17 mouse cellular contexts compared by ENCODE assay signal in genomic region chr11:78083595-78083994, GRCm38 (mm10).
"Had no signal": no experiment of that assay in that cellular context is flagged by ENCODE, and none has a peak within 500 bp of the region (broad histone marks: within the 10 kb centered on the region; RNA-seq: fewer than 3 reads in every experiment).

No protein-coding gene starts in this region.

- H3K36me3 ChIP-seq: lung, embryonic 15.5 days; midbrain, embryonic 13.5 days; midbrain, embryonic 15.5 days; neural tube, embryonic 12.5 days; stomach, embryonic 15.5 days had no signal

- H3K27ac ChIP-seq: lung, embryonic 15.5 days; macrophage; midbrain, embryonic 13.5 days; midbrain, embryonic 15.5 days; neural tube, embryonic 12.5 days; stomach, embryonic 15.5 days; stomach, postnatal 0 days had no signal

- H3K4me2 ChIP-seq: lung, embryonic 15.5 days; midbrain, embryonic 11.5 days; midbrain, embryonic 13.5 days; midbrain, embryonic 15.5 days; neural tube, embryonic 12.5 days; stomach, embryonic 15.5 days had no signal

- ATAC-seq: lung, postnatal 0 days; midbrain, embryonic 13.5 days; midbrain, embryonic 15.5 days had no signal

- H3K27me3 ChIP-seq: lung, embryonic 15.5 days; megakaryocyte, embryonic 14.5 days; midbrain, embryonic 13.5 days; neural tube, embryonic 12.5 days; stomach, embryonic 15.5 days had no signal

- H3K9ac ChIP-seq: lung, embryonic 15.5 days; midbrain, embryonic 13.5 days; midbrain, embryonic 15.5 days; neural tube, embryonic 12.5 days; stomach, embryonic 15.5 days had no signal

- H3K9me3 ChIP-seq: lung, embryonic 15.5 days; megakaryocyte, embryonic 14.5 days; midbrain, embryonic 13.5 days; midbrain, embryonic 15.5 days; neural tube, embryonic 12.5 days; stomach, embryonic 15.5 days had no signal

- H3K4me3 ChIP-seq: lung, embryonic 15.5 days; megakaryocyte, embryonic 14.5 days; midbrain, embryonic 13.5 days; midbrain, embryonic 15.5 days; neural tube, embryonic 12.5 days; stomach, embryonic 15.5 days had no signal

- DNase-seq: lung, adult 2 months; lung, postnatal 14 days; lung, postnatal 36 days; right cerebral cortex, postnatal 14 days; thymus, adult 2 months; thymus, postnatal 25 days; thymus, postnatal 4 days had no signal
